Mouse (Mus musculus): ENCODE data around the gene Bad.

Bad gene

GRCm38 (mm10) chr19:6914540-6914939, 27.1 kb upstream of the Bad start:
- no peak for DNase-seq (ENCODE audit: low spot score)

DNA sequence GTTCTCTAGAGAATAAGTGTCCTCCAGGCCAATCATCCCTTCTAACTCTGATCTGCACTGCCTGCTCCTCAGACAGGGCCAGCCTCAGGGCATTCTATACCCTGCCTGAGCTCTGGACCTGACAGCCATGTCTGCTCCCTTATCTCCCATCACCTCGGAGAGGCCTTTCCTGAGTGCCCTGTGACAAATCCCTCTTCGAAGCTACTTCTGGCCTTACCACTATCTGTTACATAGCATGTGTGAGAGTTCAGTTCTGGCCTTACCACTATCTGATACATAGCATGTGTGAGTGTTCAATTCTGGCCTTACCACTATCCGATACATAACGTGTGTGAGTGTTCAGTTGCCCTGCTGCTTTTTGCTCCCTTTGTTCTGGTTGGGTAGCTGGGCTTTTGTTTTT, 26.4 kb upstream of the Bad start:
- DNase-seq (ENCODE audit: low spot score): peak; percentile 34

DNA sequence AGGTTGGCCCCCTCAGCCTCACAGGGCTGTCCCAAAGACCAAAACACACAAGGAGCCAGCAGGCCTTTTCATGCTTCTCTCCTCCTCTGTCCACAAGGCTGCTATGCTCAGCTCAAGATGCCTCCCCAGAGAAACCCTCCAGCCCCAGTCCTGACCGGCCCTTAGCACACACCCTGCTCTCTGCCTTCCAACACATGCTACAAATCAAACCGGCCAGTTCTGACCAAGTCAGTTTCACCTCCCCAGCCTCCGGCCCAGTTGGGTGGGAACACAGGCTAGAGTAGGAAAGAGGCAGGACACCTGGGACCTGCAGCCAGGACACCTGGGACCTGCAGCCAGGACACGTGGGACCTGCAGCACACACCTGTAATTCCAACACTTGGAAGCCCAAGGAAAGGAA, 25.2 kb upstream of the Bad start:
- DNase-seq (ENCODE audit: low spot score): no peak

GRCm38 (mm10) chr19:6918321-6918720, 23.3 kb upstream of the Bad start:
- DNase-seq (ENCODE audit: low spot score): no peak

- no peak for DNase-seq (ENCODE audit: low spot score)
These were observed 22.2 kb upstream of the Bad start for GRCm38 (mm10) chr19:6919431-6919830.

GRCm38 (mm10) chr19:6919876-6920740, 21.6 kb upstream of the Bad start:
- no peak for DNase-seq (ENCODE audit: low spot score)

DNA sequence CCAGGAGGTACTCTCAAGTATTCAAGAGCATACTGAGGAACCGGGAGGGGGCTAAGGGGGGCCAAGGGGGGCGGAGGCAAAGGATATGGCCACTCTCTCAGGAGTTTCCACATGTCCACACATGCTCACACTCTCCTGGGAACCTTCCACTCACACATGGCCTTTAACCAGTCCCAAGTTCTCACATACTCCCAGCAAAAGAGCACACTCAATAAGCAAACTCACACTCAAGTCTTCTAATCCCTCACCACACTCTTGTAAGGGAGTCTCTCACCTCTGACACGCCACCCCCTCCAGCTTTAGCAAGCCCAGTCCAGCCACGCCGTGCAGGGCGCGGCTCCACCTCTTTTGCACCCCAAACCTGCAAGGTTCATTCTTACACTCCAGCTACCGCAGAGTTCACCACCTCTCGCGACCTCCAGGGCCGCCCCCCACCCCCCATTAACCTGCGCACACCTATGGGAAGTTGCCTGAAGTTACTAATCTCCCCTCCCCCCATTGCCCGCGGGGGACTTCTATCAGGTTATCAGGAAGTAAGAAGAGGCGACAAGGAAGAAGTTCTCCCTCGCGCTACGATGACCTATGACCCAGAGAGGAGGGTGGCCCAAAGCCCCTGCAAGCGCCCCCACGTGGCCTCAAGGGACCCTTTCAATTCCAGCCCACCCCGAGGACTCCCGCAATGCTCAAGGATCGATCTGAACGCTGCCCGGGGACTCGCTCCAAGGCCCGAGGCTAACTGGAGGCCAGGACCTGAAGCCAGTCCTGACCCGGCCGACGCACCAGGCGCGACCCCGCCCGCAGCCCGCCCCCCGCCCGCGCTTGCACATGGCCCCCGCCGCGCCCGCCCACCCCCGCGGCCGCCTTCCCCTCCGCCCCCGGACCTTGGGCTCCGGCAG, 20.7 kb upstream of the Bad start:
- DNase-seq (ENCODE audit: low spot score): peak; percentile 37

- peak; percentile 100 for DNase-seq (ENCODE audit: low spot score)
These were observed 19.8 kb upstream of the Bad start, which contains the start of gene Esrra for GRCm38 (mm10) chr19:6921647-6922567. TSS of gene Esrra (minus strand) at chr19:6921813.

- DNase-seq (ENCODE audit: low spot score): no peak
These were observed 18.5 kb upstream of the Bad start for GRCm38 (mm10) chr19:6922901-6923735.

DNA sequence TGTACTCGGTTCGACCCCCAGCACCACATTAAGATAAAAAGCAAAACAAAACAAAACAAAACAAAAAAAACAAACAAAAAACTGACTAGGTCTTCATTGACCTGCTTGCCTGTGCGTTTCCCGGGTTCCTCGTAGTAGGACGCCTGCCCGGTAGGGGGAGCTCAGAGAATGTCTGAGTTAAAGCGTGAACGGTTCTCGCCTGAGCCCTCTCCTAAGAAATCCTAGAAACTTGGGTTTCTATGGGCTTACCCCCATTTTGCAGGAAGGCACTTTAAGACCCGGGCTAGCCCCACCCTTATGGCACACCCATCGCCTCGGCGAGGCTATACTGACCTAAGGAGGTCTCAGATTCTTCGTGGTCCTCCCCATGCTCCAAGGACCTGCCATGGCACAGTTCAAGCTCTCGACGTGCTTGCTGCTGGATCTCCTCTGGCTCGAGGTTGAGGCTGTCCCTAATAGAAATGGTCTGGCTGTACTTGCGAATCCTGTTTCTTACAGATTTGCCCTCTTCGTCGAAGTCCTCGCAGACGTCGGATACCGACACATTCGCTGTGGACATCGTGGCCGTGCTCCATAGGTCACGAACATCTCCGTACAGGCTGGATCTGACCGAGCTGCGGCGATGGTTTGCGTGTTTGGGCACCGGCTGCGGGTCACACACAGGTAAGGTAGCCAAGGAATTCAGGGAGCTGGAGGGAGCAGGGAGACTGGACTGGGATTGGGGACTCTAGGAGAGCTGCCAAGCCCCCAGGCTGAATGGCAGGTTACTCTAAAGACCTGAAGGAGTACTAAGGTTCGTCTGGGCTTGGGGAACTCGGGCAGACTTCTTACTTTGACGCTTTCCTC, 17.0 kb upstream of the Bad start:
- peak; percentile 64 for DNase-seq (ENCODE audit: low spot score)

GRCm38 (mm10) chr19:6925307-6925573, 16.4 kb upstream of the Bad start, which contains the start of gene Catsperz:
TSS of gene Catsperz (minus strand) at chr19:6925380.
- DNase-seq (ENCODE audit: low spot score): no peak

GRCm38 (mm10) chr19:6925611-6926329, 15.9 kb upstream of the Bad start:
- DNase-seq (ENCODE audit: low spot score): no peak

GRCm38 (mm10) chr19:6926559-6927255, 15.0 kb upstream of the Bad start:
- DNase-seq (ENCODE audit: low spot score): no peak

DNA sequence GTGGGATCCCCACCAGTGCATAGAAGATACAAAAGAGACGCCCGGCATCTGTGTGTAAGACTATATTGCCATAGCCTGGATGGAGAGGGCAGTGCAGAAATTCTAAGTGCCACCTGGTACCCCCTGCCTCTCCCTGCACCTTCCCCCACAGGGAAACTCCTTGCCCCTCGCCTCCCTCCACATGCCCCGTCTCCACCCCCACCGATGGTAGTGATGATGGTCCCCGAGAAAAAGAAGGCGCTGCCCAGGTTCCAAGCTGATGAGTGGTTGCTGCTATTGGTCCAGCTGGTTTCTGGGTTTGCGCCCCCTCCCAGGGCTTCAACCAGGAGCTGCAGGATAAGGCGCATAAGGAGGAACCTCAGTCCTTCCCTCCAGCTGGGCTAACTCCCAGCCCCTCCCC, 13.6 kb upstream of the Bad start:
- no peak for DNase-seq (ENCODE audit: low spot score)

GRCm38 (mm10) chr19:6931002-6931401, 10.7 kb upstream of the Bad start:
- no peak for DNase-seq (ENCODE audit: low spot score)

- no peak for DNase-seq (ENCODE audit: low spot score)
These were observed 9.6 kb upstream of the Bad start for GRCm38 (mm10) chr19:6932018-6932417.

- no peak for DNase-seq (ENCODE audit: low spot score)
These were observed 8.6 kb upstream of the Bad start for GRCm38 (mm10) chr19:6933102-6933435.

DNA sequence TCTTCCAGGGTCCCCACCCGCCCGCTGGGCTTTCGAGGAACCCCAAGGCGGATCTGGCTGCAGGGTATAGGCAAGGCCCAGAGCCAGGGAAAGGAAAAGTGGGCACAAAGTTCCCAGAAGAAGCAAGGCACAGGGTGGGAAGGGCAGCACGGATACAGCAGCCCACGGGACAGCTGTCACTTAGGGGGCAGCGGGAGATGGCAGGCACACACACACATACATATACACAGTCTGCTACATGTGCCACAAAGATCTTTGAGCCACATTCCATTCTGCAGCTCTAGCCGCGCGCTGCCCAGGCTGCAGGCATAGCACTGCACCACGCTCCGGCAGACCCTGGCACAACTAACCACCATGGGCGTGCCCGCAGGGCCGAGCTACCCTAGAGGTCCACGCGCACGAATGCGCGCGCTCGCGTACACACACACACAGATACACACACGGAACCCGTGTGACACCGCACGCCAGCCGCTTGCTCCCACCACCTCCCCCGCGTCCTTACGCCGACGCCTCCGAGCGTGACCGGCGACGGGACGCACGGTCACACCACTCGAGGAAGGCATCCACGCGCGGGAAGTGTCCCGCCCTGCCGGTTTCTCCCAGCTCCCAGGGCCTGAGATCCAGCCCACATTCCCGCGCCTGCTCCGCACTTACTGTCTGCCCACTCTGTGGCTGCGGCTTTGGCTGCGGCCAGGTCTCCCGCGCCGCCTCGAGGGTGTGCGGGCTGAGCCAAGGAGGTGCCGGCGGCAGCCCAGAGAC, 8.0 kb upstream of the Bad start:
- DNase-seq (ENCODE audit: low spot score): no peak
